Mouse (Mus musculus): Measurements from ENCODE around the gene Zfp941. TPM values are rescaled to one million over a fixed set of nuclear protein-coding genes. Genes with fewer than 3 reads are reported as not detected.
"Not testable (repeated sequence)": the region's sequence is repeated elsewhere in the genome, so short reads cannot be mapped to it uniquely, and the experiment has no call there.

Gene Zfp941
- polyA plus RNA-seq, 1 experiment from 2014 or later = 0.96 TPM

GRCm38 (mm10) chr7:140765391-140765790 lies 56.6 kb downstream of the Zfp941 start:
- not testable (repeated sequence) for H3K9ac ChIP-seq; H3K9me3 ChIP-seq (replicated peaks); H3K4me3 ChIP-seq; H3K4me1 ChIP-seq (replicated peaks); H3K36me3 ChIP-seq; H3K27me3 ChIP-seq (replicated peaks); H3K27ac ChIP-seq (ENCODE audit: poor library complexity, severe bottlenecking); ATAC-seq (ENCODE audit: insufficient number of reproducible peaks, low FRiP score); H3K4me2 ChIP-seq
- 57% methylated on average over 1 of the region's 1 CpGs for WGBS

- Histone ChIP-seq H3K4me3 (no peak within 1 kb of the TSS), H3K36me3 (no peaks in the 10 kb centered on the region), H3K27ac (ENCODE audit: poor library complexity, severe bottlenecking) (no peak within 1 kb of the TSS), H3K9ac (no peak within 1 kb of the TSS), H3K4me2 (no peak within 1 kb of the TSS), H3K27me3 (replicated peaks) (no peaks in the 10 kb centered on the region), H3K4me1 (replicated peaks) (no peaks in the 10 kb centered on the region), H3K9me3 (replicated peaks) (no peaks in the 10 kb centered on the region)
- 83% methylated on average over 7 of the region's 7 CpGs for WGBS
- no peak for ATAC-seq (ENCODE audit: insufficient number of reproducible peaks, low FRiP score)
These were observed 58.4 kb downstream of the Zfp941 start, which contains the start of gene Cyp2e1 for GRCm38 (mm10) chr7:140763447-140764020. TSS of gene Cyp2e1 (plus strand) at chr7:140763739.

GRCm38 (mm10) chr7:140760647-140761046 lies 61.3 kb downstream of the Zfp941 start:
- Histone ChIP-seq H3K36me3 (no peaks in the 10 kb centered on the region), H3K4me2 (no peak overlapping the region), H3K27ac (ENCODE audit: poor library complexity, severe bottlenecking) (no peak overlapping the region), H3K4me3 (no peak overlapping the region), H3K9me3 (replicated peaks) (no peaks in the 10 kb centered on the region), H3K4me1 (replicated peaks) (no peaks in the 10 kb centered on the region), H3K27me3 (replicated peaks) (no peaks in the 10 kb centered on the region), H3K9ac (no peak overlapping the region)
- no peak for ATAC-seq (ENCODE audit: insufficient number of reproducible peaks, low FRiP score)

Other genes with a start within 250 kb of the Zfp941 start
- 0.03 TPM in 1 of 2 replicates, not detected in the other for gene Olfr46, start 220.9 kb downstream of the Zfp941 start, polyA plus RNA-seq (2016; fragmentation: Nextera tagmentation; extraction: Ambion mirVana)
- gene Olfr61, start 193.2 kb downstream of the Zfp941 start, polyA plus RNA-seq (2016; fragmentation: Nextera tagmentation; extraction: Ambion mirVana) = not detected in 2 replicates
- not detected in 2 replicates for gene Olfr53, start 175.7 kb downstream of the Zfp941 start, polyA plus RNA-seq (2016; fragmentation: Nextera tagmentation; extraction: Ambion mirVana)
- gene Olfr539, start 162.2 kb downstream of the Zfp941 start, polyA plus RNA-seq (2016; fragmentation: Nextera tagmentation; extraction: Ambion mirVana) = not detected in 2 replicates
- gene Olfr45, start 140.2 kb downstream of the Zfp941 start, polyA plus RNA-seq (2016; fragmentation: Nextera tagmentation; extraction: Ambion mirVana) = not detected in 2 replicates
- gene Olfr541, start 124.9 kb downstream of the Zfp941 start, polyA plus RNA-seq (2016; fragmentation: Nextera tagmentation; extraction: Ambion mirVana) = not detected in 2 replicates
- gene Cyp2e1, start 58.4 kb downstream of the Zfp941 start, polyA plus RNA-seq (2016; fragmentation: Nextera tagmentation; extraction: Ambion mirVana) = not detected in 2 replicates
- gene Syce1, start 34.3 kb downstream of the Zfp941 start, polyA plus RNA-seq (2016; fragmentation: Nextera tagmentation; extraction: Ambion mirVana) = 0.13 and 0.31 TPM in 2 replicates
- gene Urah, start 12.8 kb upstream of the Zfp941 start, polyA plus RNA-seq (2016; fragmentation: Nextera tagmentation; extraction: Ambion mirVana) = 0.55 TPM in 1 of 2 replicates, not detected in the other
- gene Scgb1c1, start 23.4 kb upstream of the Zfp941 start, polyA plus RNA-seq (2016; fragmentation: Nextera tagmentation; extraction: Ambion mirVana) = not detected in 2 replicates
- gene Odf3, start 25.6 kb upstream of the Zfp941 start, polyA plus RNA-seq (2016; fragmentation: Nextera tagmentation; extraction: Ambion mirVana) = not detected in 2 replicates
- not detected in 2 replicates for gene Gm45785, start 34.2 kb upstream of the Zfp941 start, polyA plus RNA-seq (2016; fragmentation: Nextera tagmentation; extraction: Ambion mirVana)
- gene Ric8a, start 34.8 kb upstream of the Zfp941 start, polyA plus RNA-seq (2016; fragmentation: Nextera tagmentation; extraction: Ambion mirVana) = 42.7 and 48.0 TPM in 2 replicates
- 27.7 and 29.3 TPM in 2 replicates for gene Bet1l, start 35.4 kb upstream of the Zfp941 start, polyA plus RNA-seq (2016; fragmentation: Nextera tagmentation; extraction: Ambion mirVana)
- 187 and 188 TPM in 2 replicates for gene Psmd13, start 59.8 kb upstream of the Zfp941 start, polyA plus RNA-seq (2016; fragmentation: Nextera tagmentation; extraction: Ambion mirVana)
- 40.9 and 41.6 TPM in 2 replicates for gene Sirt3, start 60.1 kb upstream of the Zfp941 start, polyA plus RNA-seq (2016; fragmentation: Nextera tagmentation; extraction: Ambion mirVana)
- gene Cox8b, start 78.3 kb upstream of the Zfp941 start, polyA plus RNA-seq (2016; fragmentation: Nextera tagmentation; extraction: Ambion mirVana) = 93.0 and 102 TPM in 2 replicates
- 0.23 TPM in 1 of 2 replicates, not detected in the other for gene Nlrp6, start 98.7 kb upstream of the Zfp941 start, polyA plus RNA-seq (2016; fragmentation: Nextera tagmentation; extraction: Ambion mirVana)
- gene Pgghg, start 119.2 kb upstream of the Zfp941 start, polyA plus RNA-seq (2016; fragmentation: Nextera tagmentation; extraction: Ambion mirVana) = 13.7 and 13.9 TPM in 2 replicates
- 1.8 and 2.0 TPM in 2 replicates for gene Ifitm5, start 128.1 kb upstream of the Zfp941 start, polyA plus RNA-seq (2016; fragmentation: Nextera tagmentation; extraction: Ambion mirVana)
- not detected in 2 replicates for gene Gm45717, start 133.8 kb upstream of the Zfp941 start, polyA plus RNA-seq (2016; fragmentation: Nextera tagmentation; extraction: Ambion mirVana)
- 442 and 446 TPM in 2 replicates for gene Ifitm2, start 133.8 kb upstream of the Zfp941 start, polyA plus RNA-seq (2016; fragmentation: Nextera tagmentation; extraction: Ambion mirVana)
- 3.0 and 3.1 TPM in 2 replicates for gene Ifitm1, start 145.0 kb upstream of the Zfp941 start, polyA plus RNA-seq (2016; fragmentation: Nextera tagmentation; extraction: Ambion mirVana)
- 41.8 and 41.9 TPM in 2 replicates for gene Ifitm3, start 188.6 kb upstream of the Zfp941 start, polyA plus RNA-seq (2016; fragmentation: Nextera tagmentation; extraction: Ambion mirVana)
- not detected in 2 replicates for gene Ifitm6, start 195.7 kb upstream of the Zfp941 start, polyA plus RNA-seq (2016; fragmentation: Nextera tagmentation; extraction: Ambion mirVana)
- not detected in 2 replicates for gene Gm17387, start 207.0 kb upstream of the Zfp941 start, polyA plus RNA-seq (2016; fragmentation: Nextera tagmentation; extraction: Ambion mirVana)
- 2.0 and 2.5 TPM in 2 replicates for gene B4galnt4, start 238.9 kb upstream of the Zfp941 start, polyA plus RNA-seq (2016; fragmentation: Nextera tagmentation; extraction: Ambion mirVana)